8 mouse cellular contexts compared by ENCODE assay signal in the genomic region with DNA sequence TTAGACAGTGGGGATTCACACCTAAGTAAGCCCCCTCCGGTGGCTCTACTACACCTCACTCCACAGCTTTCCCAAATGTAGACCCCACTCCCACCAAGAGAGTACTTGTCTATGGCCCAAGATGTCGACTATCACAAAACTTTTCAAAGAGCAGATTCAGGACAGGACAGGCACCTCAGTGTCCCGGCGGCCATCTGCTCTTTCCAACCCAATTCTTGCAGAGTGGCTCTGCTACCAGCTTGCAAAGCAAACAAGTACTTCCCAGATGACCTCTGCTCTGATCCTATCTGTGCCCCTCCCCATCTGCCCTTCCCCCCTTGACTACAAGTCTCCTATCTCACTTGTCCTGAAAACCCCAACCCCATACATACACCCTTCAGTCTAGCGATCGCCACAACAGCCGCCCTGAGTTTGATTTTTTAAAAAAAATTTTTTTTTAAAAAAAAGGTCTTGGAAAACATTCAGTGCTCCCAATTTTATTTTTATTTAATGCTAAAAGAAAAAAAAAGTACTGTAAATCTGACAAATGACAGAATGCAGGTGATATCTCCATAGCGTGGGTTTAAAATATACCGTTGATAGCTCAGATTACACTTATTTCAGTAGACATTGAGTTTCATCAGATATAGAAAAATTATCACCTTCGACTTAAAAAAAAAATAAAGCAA. TPM values are rescaled to one million over a fixed set of nuclear protein-coding genes. Genes with fewer than 3 reads are reported as not detected.
DNase-seq lines count a peak whose midpoint lies in the region; ATAC-seq and TF ChIP-seq lines count a peak whose summit lies in the region.

No protein-coding gene starts in this region.

- no peaks in the 10 kb centered on the region for H3K9me3 ChIP-seq in embryonic facial prominence, embryonic 12.5 days
- no peaks in the 10 kb centered on the region for H3K9me3 ChIP-seq in hindbrain, embryonic 12.5 days (replicated peaks)
- H3K9me3 ChIP-seq in liver, embryonic 15.5 days (replicated peaks) = no peaks in the 10 kb centered on the region

- H3K9ac ChIP-seq in embryonic facial prominence, embryonic 12.5 days = peak overlapping the region; percentile 41; the same call in 1 of the 2 replicates
- H3K9ac ChIP-seq in hindbrain, embryonic 12.5 days = 0 out of 2 replicates have a peak overlapping the region, but pooled peaks have one; percentile 33
- peak overlapping the region; percentile 68 for H3K9ac ChIP-seq in liver, embryonic 15.5 days

- 63% methylated on average over 10 of the region's 10 CpGs for WGBS in embryonic facial prominence, embryonic 12.5 days
- 70% methylated on average over 10 of the region's 10 CpGs for WGBS in hindbrain, embryonic 12.5 days
- WGBS in liver, embryonic 15.5 days (ENCODE audit: insufficient replicate concordance) = 20% methylated on average over 10 of the region's 10 CpGs

- peaks cover 69% of the 10 kb centered on the region for H3K4me1 ChIP-seq in embryonic facial prominence, embryonic 12.5 days
- peaks cover 61% of the 10 kb centered on the region for H3K4me1 ChIP-seq in hindbrain, embryonic 12.5 days
- H3K4me1 ChIP-seq in liver, embryonic 15.5 days (replicated peaks) = peaks cover 89% of the 10 kb centered on the region

- no peaks in the 10 kb centered on the region for H3K27me3 ChIP-seq in embryonic facial prominence, embryonic 12.5 days
- no peaks in the 10 kb centered on the region for H3K27me3 ChIP-seq in hindbrain, embryonic 12.5 days
- H3K27me3 ChIP-seq in liver, embryonic 15.5 days = no peaks in the 10 kb centered on the region

- H3K27ac ChIP-seq in left cerebral cortex, adult 2 months = peak overlapping the region; percentile 30; the same call in 1 of the 2 replicates
- H3K27ac ChIP-seq in embryonic facial prominence, embryonic 12.5 days = no peak overlapping the region
- no peak overlapping the region for H3K27ac ChIP-seq in hindbrain, embryonic 12.5 days
- H3K27ac ChIP-seq in liver, embryonic 15.5 days (replicated peaks) = peak overlapping the region; percentile 94

- peak overlapping the region; percentile 73 for H3K4me3 ChIP-seq in left cerebral cortex, adult 2 months
- H3K4me3 ChIP-seq in embryonic facial prominence, embryonic 12.5 days = peak overlapping the region; percentile 100
- H3K4me3 ChIP-seq in hindbrain, embryonic 12.5 days = peak overlapping the region; percentile 99
- peak overlapping the region; percentile 84 for H3K4me3 ChIP-seq in liver, embryonic 15.5 days (replicated peaks)

- TF ChIP-seq CTCF in left cerebral cortex, adult 2 months (IDR thresholded peaks at IDR 0.05) = no peak

- no peak for ATAC-seq in embryonic facial prominence, embryonic 12.5 days (ENCODE audit: insufficient number of reproducible peaks, insufficient read depth, low FRiP score, low TSS enrichment)
- ATAC-seq in hindbrain, embryonic 12.5 days (ENCODE audit: low FRiP score) = no peak
- no peak for ATAC-seq in liver, embryonic 15.5 days (ENCODE audit: insufficient read depth)

- peaks cover 18% of the 10 kb centered on the region; the same call in 1 of the 2 replicates for H3K36me3 ChIP-seq in embryonic facial prominence, embryonic 12.5 days
- H3K36me3 ChIP-seq in hindbrain, embryonic 12.5 days = peaks cover 6% of the 10 kb centered on the region; the same call in 1 of the 2 replicates
- H3K36me3 ChIP-seq in liver, embryonic 15.5 days (replicated peaks) = peaks cover 18% of the 10 kb centered on the region

- no peak for DNase-seq in left cerebral cortex, adult 2 months (ENCODE audit: extremely low spot score in 1 of 2, low spot score in 2 of 2)
- DNase-seq in left cerebral cortex, adult 18-20 months (ENCODE audit: low spot score in 2 of 2) = no peak
- DNase-seq in left cerebral cortex, postnatal 4 days = no peak
- DNase-seq in thymus, postnatal 10 days (ENCODE audit: low spot score in 2 of 2) = no peak
- DNase-seq in urinary bladder, postnatal 10 days (ENCODE audit: low spot score) = no peak

- intact Hi-C loops in left cerebral cortex, adult 2 months (cut with DNase I) = no loop called here
- intact Hi-C loops in left cerebral cortex, postnatal 4 days (cut with DNase I) = loop anchor here (2.0 to 5.0 kb wide), 2 partner anchors 66 to 89 kb away; no protein-coding TSS in a partner anchor

- H3K4me2 ChIP-seq in embryonic facial prominence, embryonic 12.5 days (replicated peaks) = peak overlapping the region; percentile 99
- H3K4me2 ChIP-seq in hindbrain, embryonic 12.5 days (replicated peaks) = peak overlapping the region; percentile 93
- H3K4me2 ChIP-seq in liver, embryonic 15.5 days = peak overlapping the region; percentile 95

RNA-seq across cellular contexts. Expression of gene Irf2bp2, which starts 5.8 kb away (rescaled TPM):
- 10 to 100 TPM; 63.9 to 78.4 TPM for total RNA-seq in left cerebral cortex, adult 2 months (2021)
- 10 to 100 TPM; 74.0 to 77.6 TPM for total RNA-seq in left cerebral cortex, adult 18-20 months (2021)
- 11.5 and 12.0 TPM in 2 replicates for polyA plus RNA-seq in embryonic facial prominence, embryonic 12.5 days (2016; fragmentation: Nextera tagmentation; extraction: Ambion mirVana)
- 8.8 and 9.6 TPM in 2 replicates for polyA plus RNA-seq in hindbrain, embryonic 12.5 days (2016; fragmentation: Nextera tagmentation; extraction: Ambion mirVana)
- polyA plus RNA-seq in liver, embryonic 15.5 days (2015; fragmentation: Nextera tagmentation; extraction: Ambion mirVana) = 3.8 and 4.0 TPM in 2 replicates
- 10 to 100 TPM; 52.6 to 53.0 TPM for total RNA-seq in left cerebral cortex, postnatal 4 days (2021)

Comparison
In these comparisons a context has a peak if more than half of its experiments do, and no peak if none do; other contexts are left out.
1. H3K27ac ChIP-seq: peak in left cerebral cortex, adult 2 months (single experiment) and liver, embryonic 15.5 days (single experiment); none in embryonic facial prominence, embryonic 12.5 days (single experiment) and hindbrain, embryonic 12.5 days (single experiment).
2. Peak in every context shown above with its lines, with median percentiles within 50 percentile points of each other: H3K4me3 ChIP-seq, H3K4me2 ChIP-seq and H3K9ac ChIP-seq.